Mouse (Mus musculus): ENCODE results near the gene Ptprb. TPM values are rescaled to one million over a fixed set of nuclear protein-coding genes. Genes with fewer than 3 reads are reported as not detected.

Gene Ptprb
- polyA plus RNA-seq, 1 experiment from 2014 or later: 1.8 TPM

- no peak for ATAC-seq (replicated peaks; ENCODE audit: insufficient number of reproducible peaks, low FRiP score, low TSS enrichment, low read depth)
- H3K36me3 ChIP-seq (replicated peaks; ENCODE audit: control insufficient read depth, insufficient read depth, low read depth, low read length): no peaks in the 10 kb centered on the region
Observed at GRCm38 (mm10) chr10:116354372-116354771, 79.0 kb downstream of the Ptprb start.

GRCm38 (mm10) chr10:116362181-116362580, 86.9 kb downstream of the Ptprb start:
- no peaks in the 10 kb centered on the region for H3K36me3 ChIP-seq (replicated peaks; ENCODE audit: control insufficient read depth, insufficient read depth, low read depth, low read length)
- DNase-seq (ENCODE audit: low spot score) (no peak), ATAC-seq (replicated peaks; ENCODE audit: insufficient number of reproducible peaks, low FRiP score, low TSS enrichment, low read depth) (no peak)
- 79% methylated on average over 6 of the region's 6 CpGs for WGBS
- H3K4me3 ChIP-seq (ENCODE audit: low read depth, low read length): no peak overlapping the region
- H3K4me1 ChIP-seq (ENCODE audit: control insufficient read depth, insufficient read depth, low read length): no peaks in the 10 kb centered on the region
- no peak overlapping the region for H3K4me2 ChIP-seq (ENCODE audit: low read depth, low read length)
- H3K27ac ChIP-seq (replicated peaks; ENCODE audit: low read depth, low read length): no peak overlapping the region
- H3K27me3 ChIP-seq (ENCODE audit: control insufficient read depth, insufficient read depth, low read length): no peaks in the 10 kb centered on the region
- no peak overlapping the region for H3K9ac ChIP-seq (replicated peaks; ENCODE audit: low read length)
- H3K9me3 ChIP-seq (replicated peaks; ENCODE audit: control insufficient read depth, low read length): no peaks in the 10 kb centered on the region

More at GRCm38 (mm10) chr10:116354372-116354771, 79.0 kb downstream of the Ptprb start:
- H3K4me3 ChIP-seq (ENCODE audit: low read depth, low read length): no peak overlapping the region
- H3K27me3 ChIP-seq (ENCODE audit: control insufficient read depth, insufficient read depth, low read length): no peaks in the 10 kb centered on the region
- 77% methylated on average over 5 of the region's 5 CpGs for WGBS
- H3K4me1 ChIP-seq (ENCODE audit: control insufficient read depth, insufficient read depth, low read length): no peaks in the 10 kb centered on the region
- H3K9ac ChIP-seq (replicated peaks; ENCODE audit: low read length): no peak overlapping the region
- DNase-seq (ENCODE audit: low spot score): no peak
- no peak overlapping the region for H3K4me2 ChIP-seq (ENCODE audit: low read depth, low read length)
- no peaks in the 10 kb centered on the region for H3K9me3 ChIP-seq (replicated peaks; ENCODE audit: control insufficient read depth, low read length)
- no peak overlapping the region for H3K27ac ChIP-seq (replicated peaks; ENCODE audit: low read depth, low read length)

DNA sequence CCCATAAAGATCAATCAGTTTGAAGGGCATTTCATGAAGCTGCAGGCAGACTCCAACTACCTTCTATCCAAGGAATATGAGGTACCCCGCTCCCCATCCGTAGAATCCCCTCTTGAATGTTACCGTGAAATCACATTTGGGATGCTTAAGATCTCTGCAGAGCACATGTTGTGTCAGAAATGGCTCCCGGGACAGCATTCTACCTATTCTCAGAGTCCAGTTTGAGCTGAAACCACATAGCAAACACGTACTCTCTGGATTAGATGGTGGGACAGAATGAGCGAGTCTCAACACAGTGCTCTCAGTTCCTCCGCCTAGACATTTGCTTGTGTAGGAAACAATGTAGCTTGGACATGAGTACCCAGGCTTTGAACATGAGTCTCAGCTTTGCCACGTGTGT, 87.3 kb downstream of the Ptprb start:
- H3K27me3 ChIP-seq (ENCODE audit: control insufficient read depth, insufficient read depth, low read length): no peaks in the 10 kb centered on the region
- no peak for ATAC-seq (replicated peaks; ENCODE audit: insufficient number of reproducible peaks, low FRiP score, low TSS enrichment, low read depth)
- WGBS: 85% methylated on average over 8 of the region's 8 CpGs
- H3K9me3 ChIP-seq (replicated peaks; ENCODE audit: control insufficient read depth, low read length): no peaks in the 10 kb centered on the region
- no peaks in the 10 kb centered on the region for H3K36me3 ChIP-seq (replicated peaks; ENCODE audit: control insufficient read depth, insufficient read depth, low read depth, low read length)
- H3K9ac ChIP-seq (replicated peaks; ENCODE audit: low read length): no peak overlapping the region
- no peak overlapping the region for H3K4me2 ChIP-seq (ENCODE audit: low read depth, low read length)
- H3K27ac ChIP-seq (replicated peaks; ENCODE audit: low read depth, low read length): no peak overlapping the region
- DNase-seq (ENCODE audit: low spot score): no peak
- H3K4me3 ChIP-seq (ENCODE audit: low read depth, low read length): no peak overlapping the region
- no peaks in the 10 kb centered on the region for H3K4me1 ChIP-seq (ENCODE audit: control insufficient read depth, insufficient read depth, low read length)

- Histone ChIP-seq H3K4me1 (ENCODE audit: control insufficient read depth, insufficient read depth, low read length) (no peaks in the 10 kb centered on the region), H3K27me3 (ENCODE audit: control insufficient read depth, insufficient read depth, low read length) (no peaks in the 10 kb centered on the region), H3K4me3 (ENCODE audit: low read depth, low read length) (no peak overlapping the region), H3K9me3 (replicated peaks; ENCODE audit: control insufficient read depth, low read length) (no peaks in the 10 kb centered on the region), H3K4me2 (ENCODE audit: low read depth, low read length) (no peak overlapping the region), H3K27ac (replicated peaks; ENCODE audit: low read depth, low read length) (no peak overlapping the region), H3K36me3 (replicated peaks; ENCODE audit: control insufficient read depth, insufficient read depth, low read depth, low read length) (no peaks in the 10 kb centered on the region), H3K9ac (replicated peaks; ENCODE audit: low read length) (no peak overlapping the region)
- DNase-seq (ENCODE audit: low spot score) (no peak), ATAC-seq (replicated peaks; ENCODE audit: insufficient number of reproducible peaks, low FRiP score, low TSS enrichment, low read depth) (no peak)
- WGBS: 51% methylated on average over 7 of the region's 7 CpGs
Observed at GRCm38 (mm10) chr10:116364759-116365158, 89.4 kb downstream of the Ptprb start.

DNA sequence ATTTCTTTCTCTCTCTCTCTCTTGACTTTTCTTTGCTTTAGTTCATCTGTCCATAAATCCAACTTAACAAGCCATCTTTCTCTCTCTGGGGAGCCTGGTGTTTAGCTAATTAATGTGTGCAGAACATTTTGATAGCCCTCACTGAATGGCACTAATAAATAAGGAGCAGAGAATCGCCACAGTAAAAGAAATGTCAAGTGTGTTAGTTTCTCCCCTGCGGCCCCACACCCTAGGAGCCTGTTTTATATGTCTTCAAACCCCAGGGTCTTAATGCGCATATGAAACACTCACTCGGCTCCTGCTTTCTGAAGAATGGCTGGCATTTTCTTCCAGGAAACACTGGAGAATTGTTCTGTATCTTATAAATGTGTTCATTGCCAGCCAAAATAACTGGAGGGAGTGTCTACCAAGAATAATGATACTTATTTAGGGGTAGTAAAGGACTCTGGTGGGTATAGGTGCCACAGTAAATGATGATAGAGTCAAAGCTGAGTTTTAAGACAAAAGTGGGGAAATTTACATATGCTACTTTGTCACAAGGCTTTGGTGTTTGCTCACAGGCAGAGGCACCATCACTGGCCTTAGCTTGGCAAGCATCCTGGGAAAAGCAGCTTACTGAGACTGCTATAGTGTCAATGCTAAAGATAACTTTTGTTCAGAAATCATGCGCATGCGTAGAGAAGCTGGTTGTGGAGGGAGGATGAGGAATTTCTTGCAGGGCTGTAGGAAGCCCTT, 95.8 kb downstream of the Ptprb start:
- ATAC-seq (replicated peaks; ENCODE audit: insufficient number of reproducible peaks, low FRiP score, low TSS enrichment, low read depth) (no peak), DNase-seq (ENCODE audit: low spot score) (no peak)
- Histone ChIP-seq H3K4me3 (ENCODE audit: low read depth, low read length) (no peak overlapping the region), H3K27me3 (ENCODE audit: control insufficient read depth, insufficient read depth, low read length) (no peaks in the 10 kb centered on the region), H3K27ac (replicated peaks; ENCODE audit: low read depth, low read length) (no peak overlapping the region), H3K9ac (replicated peaks; ENCODE audit: low read length) (no peak overlapping the region), H3K9me3 (replicated peaks; ENCODE audit: control insufficient read depth, low read length) (no peaks in the 10 kb centered on the region), H3K4me2 (ENCODE audit: low read depth, low read length) (no peak overlapping the region), H3K4me1 (ENCODE audit: control insufficient read depth, insufficient read depth, low read length) (no peaks in the 10 kb centered on the region), H3K36me3 (replicated peaks; ENCODE audit: control insufficient read depth, insufficient read depth, low read depth, low read length) (no peaks in the 10 kb centered on the region)
- WGBS: 47% methylated on average over 6 of the region's 6 CpGs

GRCm38 (mm10) chr10:116374111-116374510, 98.8 kb downstream of the Ptprb start:
- Histone ChIP-seq H3K27ac (replicated peaks; ENCODE audit: low read depth, low read length) (no peak overlapping the region), H3K9me3 (replicated peaks; ENCODE audit: control insufficient read depth, low read length) (no peaks in the 10 kb centered on the region), H3K4me2 (ENCODE audit: low read depth, low read length) (no peak overlapping the region), H3K9ac (replicated peaks; ENCODE audit: low read length) (no peak overlapping the region), H3K4me1 (ENCODE audit: control insufficient read depth, insufficient read depth, low read length) (no peaks in the 10 kb centered on the region), H3K36me3 (replicated peaks; ENCODE audit: control insufficient read depth, insufficient read depth, low read depth, low read length) (no peaks in the 10 kb centered on the region), H3K4me3 (ENCODE audit: low read depth, low read length) (no peak overlapping the region), H3K27me3 (ENCODE audit: control insufficient read depth, insufficient read depth, low read length) (no peaks in the 10 kb centered on the region)
- DNase-seq (ENCODE audit: low spot score) (no peak), ATAC-seq (replicated peaks; ENCODE audit: insufficient number of reproducible peaks, low FRiP score, low TSS enrichment, low read depth) (no peak)
- WGBS: 90% methylated on average over 6 of the region's 6 CpGs

- Histone ChIP-seq H3K9ac (replicated peaks; ENCODE audit: low read length) (no peak overlapping the region), H3K4me1 (ENCODE audit: control insufficient read depth, insufficient read depth, low read length) (no peaks in the 10 kb centered on the region), H3K4me3 (ENCODE audit: low read depth, low read length) (no peak overlapping the region), H3K36me3 (replicated peaks; ENCODE audit: control insufficient read depth, insufficient read depth, low read depth, low read length) (no peaks in the 10 kb centered on the region), H3K27ac (replicated peaks; ENCODE audit: low read depth, low read length) (no peak overlapping the region), H3K9me3 (replicated peaks; ENCODE audit: control insufficient read depth, low read length) (no peaks in the 10 kb centered on the region), H3K27me3 (ENCODE audit: control insufficient read depth, insufficient read depth, low read length) (no peaks in the 10 kb centered on the region), H3K4me2 (ENCODE audit: low read depth, low read length) (no peak overlapping the region)
- WGBS: 90% methylated on average over 4 of the region's 4 CpGs
- ATAC-seq (replicated peaks; ENCODE audit: insufficient number of reproducible peaks, low FRiP score, low TSS enrichment, low read depth): no peak
- no peak for DNase-seq (ENCODE audit: low spot score)
Observed at GRCm38 (mm10) chr10:116376853-116377252, 101.5 kb downstream of the Ptprb start.

- 56% methylated on average over 13 of the region's 13 CpGs for WGBS
- ATAC-seq (replicated peaks; ENCODE audit: insufficient number of reproducible peaks, low FRiP score, low TSS enrichment, low read depth) (0 out of 2 replicates have a peak, but pooled peaks have one; percentile 48), DNase-seq (ENCODE audit: low spot score) (peak; percentile 36)
- Histone ChIP-seq H3K9ac (replicated peaks; ENCODE audit: low read length) (no peak overlapping the region), H3K4me3 (ENCODE audit: low read depth, low read length) (no peak overlapping the region), H3K4me1 (ENCODE audit: control insufficient read depth, insufficient read depth, low read length) (no peaks in the 10 kb centered on the region), H3K27ac (replicated peaks; ENCODE audit: low read depth, low read length) (no peak overlapping the region), H3K36me3 (replicated peaks; ENCODE audit: control insufficient read depth, insufficient read depth, low read depth, low read length) (no peaks in the 10 kb centered on the region), H3K4me2 (ENCODE audit: low read depth, low read length) (no peak overlapping the region), H3K9me3 (replicated peaks; ENCODE audit: control insufficient read depth, low read length) (no peaks in the 10 kb centered on the region), H3K27me3 (ENCODE audit: control insufficient read depth, insufficient read depth, low read length) (no peaks in the 10 kb centered on the region)
Observed at GRCm38 (mm10) chr10:116382826-116383685, 107.7 kb downstream of the Ptprb start.

Measured in embryonic facial prominence, embryonic 11.5 days (tissue).